Mouse (Mus musculus): ENCODE measurements around the gene Pxn. TPM values are rescaled to one million over a fixed set of nuclear protein-coding genes. Genes with fewer than 3 reads are reported as not detected.

Gene Pxn
- polyA plus RNA-seq (2012; rRNA removed; ENCODE audit: low replicate concordance): 77.3 and 92.5 TPM in 2 replicates

GRCm38 (mm10) chr5:115506454-115507201, at the start of gene Pxn:
Pxn (plus strand) TSS chr5:115506676.

GRCm38 (mm10) chr5:115465642-115466420, 40.6 kb upstream of the Pxn start, which contains the start of gene Pla2g1b:
Pla2g1b (plus strand) TSS chr5:115466262.

GRCm38 (mm10) chr5:115483947-115484920, 22.2 kb upstream of the Pxn start, which contains the start of gene Sirt4:
Sirt4 (minus strand) TSS chr5:115484725.

GRCm38 (mm10) chr5:115559237-115560101, 53.0 kb downstream of the Pxn start, which contains the start of gene Rplp0:
Rplp0 (plus strand) TSS chr5:115559467.

GRCm38 (mm10) chr5:115564737-115565393, 58.4 kb downstream of the Pxn start, which contains the start of gene Gcn1l1:
Gcn1l1 (plus strand) TSS chr5:115565254.

Other genes starting within 250 kb of the Pxn start
- gene Rnf10, start 233.8 kb upstream of the Pxn start, polyA plus RNA-seq (2012; rRNA removed; ENCODE audit: low replicate concordance): 184 and 207 TPM in 2 replicates
- 20.2 and 33.0 TPM in 2 replicates for gene Coq5, start 227.0 kb upstream of the Pxn start, polyA plus RNA-seq (2012; rRNA removed; ENCODE audit: low replicate concordance)
- 113 and 341 TPM in 2 replicates for gene Dynll1, start 205.7 kb upstream of the Pxn start, polyA plus RNA-seq (2012; rRNA removed; ENCODE audit: low replicate concordance)
- gene Srsf9, start 179.5 kb upstream of the Pxn start, polyA plus RNA-seq (2012; rRNA removed; ENCODE audit: low replicate concordance): 30.6 and 58.8 TPM in 2 replicates
- gene Gatc, start 165.5 kb upstream of the Pxn start, polyA plus RNA-seq (2012; rRNA removed; ENCODE audit: low replicate concordance): 15.2 and 15.5 TPM in 2 replicates
- gene Triap1, start 165.5 kb upstream of the Pxn start, polyA plus RNA-seq (2012; rRNA removed; ENCODE audit: low replicate concordance): 19.0 and 26.8 TPM in 2 replicates
- gene Cox6a1, start 157.7 kb upstream of the Pxn start, polyA plus RNA-seq (2012; rRNA removed; ENCODE audit: low replicate concordance): 2,308 and 3,139 TPM in 2 replicates
- gene Msi1, start 77.1 kb upstream of the Pxn start, polyA plus RNA-seq (2012; rRNA removed; ENCODE audit: low replicate concordance): 1.1 and 20.6 TPM in 2 replicates
- gene Pla2g1b, start 40.4 kb upstream of the Pxn start, polyA plus RNA-seq (2012; rRNA removed; ENCODE audit: low replicate concordance): 0.62 TPM in 1 of 2 replicates, not detected in the other
- gene Sirt4, start 22.0 kb upstream of the Pxn start, polyA plus RNA-seq (2012; rRNA removed; ENCODE audit: low replicate concordance): 42.6 and 51.3 TPM in 2 replicates
- 1,229 and 2,816 TPM in 2 replicates for gene Rplp0, start 52.8 kb downstream of the Pxn start, polyA plus RNA-seq (2012; rRNA removed; ENCODE audit: low replicate concordance)
- 38.2 and 66.2 TPM in 2 replicates for gene Gcn1l1, start 58.6 kb downstream of the Pxn start, polyA plus RNA-seq (2012; rRNA removed; ENCODE audit: low replicate concordance)
- gene Rab35, start 125.2 kb downstream of the Pxn start, polyA plus RNA-seq (2012; rRNA removed; ENCODE audit: low replicate concordance): 55.5 and 68.7 TPM in 2 replicates
- gene Bicdl1, start 224.9 kb downstream of the Pxn start, polyA plus RNA-seq (2012; rRNA removed; ENCODE audit: low replicate concordance): 19.5 and 34.4 TPM in 2 replicates

Data from subcutaneous adipose tissue, adult 2 months (tissue).